Mouse (Mus musculus): ENCODE results near the gene Tmem190. TPM values are rescaled to one million over a fixed set of nuclear protein-coding genes. Genes with fewer than 3 reads are reported as not detected.

Gene Tmem190
- total and polyA plus RNA-seq, 3 experiments: not detected

- no peaks in the 10 kb centered on the region for H3K9me3 ChIP-seq (replicated peaks; ENCODE audit: low read length)
- H3K27ac ChIP-seq (ENCODE audit: insufficient read depth, low read depth): no peak overlapping the region
- peak; percentile 68 for DNase-seq (ENCODE audit: extremely low read depth)
- peaks cover 25 to 44% of the 10 kb centered on the region in 2 experiments for H3K36me3 ChIP-seq (replicated peaks in 1 of 2; ENCODE audit: control insufficient read depth in 1 of 2, insufficient read depth in 1 of 2, low read length in 1 of 2)
- in situ Hi-C loops (cut with MboI; ENCODE audit: low pct_ligation_motif_present, low pct_unique_long_range_greater_than_20kb, low sequenced_read_pairs) (no loop called here), dilution Hi-C loops (cut with MboI; ENCODE audit: extremely low pct_ligation_motif_present, extremely low pct_unique_long_range_greater_than_20kb, low sequenced_read_pairs) (no loop called here)
- no peaks in the 10 kb centered on the region for H3K27me3 ChIP-seq (replicated peaks)
- peak overlapping the region; percentile 94 for H3K4me2 ChIP-seq (ENCODE audit: insufficient read depth, low read depth, poor library complexity, severe bottlenecking)
- H3K79me2 ChIP-seq (replicated peaks; ENCODE audit: control insufficient read depth, extremely low read depth, insufficient read depth, poor library complexity, severe bottlenecking): no peaks in the 10 kb centered on the region
- H3K9ac ChIP-seq (ENCODE audit: insufficient read depth, low read depth): peak overlapping the region; percentile 85
- peak overlapping the region; percentile 87 to 98 (median 88) for H3K4me3 ChIP-seq (replicated peaks in 1 of 3; ENCODE audit: low read depth in 2 of 3, low read length in 2 of 3, poor library complexity in 1 of 3)
- peaks cover 5 to 24% of the 10 kb centered on the region in 2 experiments; a peak in 3 of 4 replicates for H3K4me1 ChIP-seq (ENCODE audit: control insufficient read depth in 1 of 2, insufficient read depth in 2 of 2)
- no peak for TF ChIP-seq ZC3H11A (IDR thresholded peaks at IDR 0.05; ENCODE audit: low read depth, low read length)
- no peak for TF ChIP-seq JUN (IDR thresholded peaks at IDR 0.05; ENCODE audit: insufficient read depth, low read depth, low read length)
- peak; percentile 75 for TF ChIP-seq ZMIZ1 (IDR thresholded peaks at IDR 0.05; ENCODE audit: low read depth, low read length)
- TF ChIP-seq POLR2AphosphoS2 (IDR thresholded peaks at IDR 0.05; ENCODE audit: low read depth, low read length): 0 out of 2 replicates have a peak, but pooled peaks have one; percentile 31
- peak; percentile 29; the same call in 1 of the 2 replicates for TF ChIP-seq IRF4 (IDR thresholded peaks at IDR 0.05; ENCODE audit: low read depth, low read length)
- peak; percentile 58 for TF ChIP-seq NELFE (IDR thresholded peaks at IDR 0.05; ENCODE audit: low read depth, low read length)
- peak; percentile 50; the same call in 1 of the 2 replicates for TF ChIP-seq SIN3A (IDR thresholded peaks at IDR 0.05; ENCODE audit: low read length)
- TF ChIP-seq MAZ (IDR thresholded peaks at IDR 0.05; ENCODE audit: low read depth, low read length): peak; percentile 41; the same call in 1 of the 2 replicates
- TF ChIP-seq NRF1 (IDR thresholded peaks at IDR 0.05; ENCODE audit: low read depth, low read length): 0 out of 2 replicates have a peak, but pooled peaks have one; percentile 22
- TF ChIP-seq MXI1 (IDR thresholded peaks at IDR 0.05; ENCODE audit: low read depth, low read length): 0 out of 2 replicates have a peak, but pooled peaks have one; percentile 32
- TF ChIP-seq POLR2A (IDR thresholded peaks at IDR 0.05; ENCODE audit: low read depth, low read length): peak; percentile 55
- no peak for TF ChIP-seq USF1 (IDR thresholded peaks at IDR 0.05; ENCODE audit: low read depth, low read length)
These were observed 41.6 kb upstream of the Tmem190 start for GRCm38 (mm10) chr7:4741151-4741550.

DNA sequence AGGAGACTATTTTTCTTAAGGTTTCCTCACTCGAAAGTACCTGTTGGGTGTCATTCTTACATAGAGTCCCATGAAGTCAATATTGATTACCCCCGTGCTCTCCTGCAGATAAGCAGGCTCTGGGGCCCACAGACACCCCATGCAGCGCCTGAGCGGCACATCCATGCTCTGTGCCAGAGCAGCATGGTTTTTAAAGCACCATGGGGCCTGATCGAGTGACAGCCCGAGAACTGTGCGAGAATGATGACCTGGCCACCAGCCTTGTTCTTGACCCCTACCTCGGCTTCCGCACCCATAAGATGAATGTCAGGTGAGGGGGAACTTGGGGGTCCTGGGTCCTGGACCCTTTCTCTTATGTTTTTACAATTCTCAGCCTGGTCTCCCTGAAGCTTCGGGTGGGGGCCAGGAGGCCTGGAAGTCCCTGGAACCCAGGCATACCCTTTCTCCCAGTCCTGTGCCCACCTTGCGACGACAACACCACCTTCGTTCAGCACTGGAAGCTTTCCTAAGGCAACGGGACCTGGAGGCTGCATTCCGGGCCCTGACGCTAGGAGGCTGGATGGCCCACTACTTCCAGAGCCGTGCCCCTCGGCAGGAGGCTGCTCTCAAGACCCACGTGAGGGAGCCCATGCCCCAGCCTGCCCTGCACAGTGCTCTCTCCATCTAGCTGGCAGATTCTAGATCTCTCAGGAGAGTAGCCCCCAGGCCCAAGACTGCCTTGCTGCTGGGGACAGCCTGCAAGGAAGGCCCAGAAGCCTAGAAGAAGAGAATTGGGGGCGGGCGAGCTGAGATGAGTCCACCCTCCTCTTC lies 40.9 kb upstream of the Tmem190 start:
- no peak overlapping the region; the same call in 1 of the 2 replicates for H3K4me2 ChIP-seq (ENCODE audit: insufficient read depth, low read depth, poor library complexity, severe bottlenecking)
- peak overlapping the region in 2 of 3 experiments; percentile 87 to 98 for H3K4me3 ChIP-seq (replicated peaks in 1 of 3; ENCODE audit: low read depth in 2 of 3, low read length in 2 of 3, poor library complexity in 1 of 3)
- peaks cover 31 to 52% of the 10 kb centered on the region in 2 experiments for H3K36me3 ChIP-seq (replicated peaks in 1 of 2; ENCODE audit: control insufficient read depth in 1 of 2, insufficient read depth in 1 of 2, low read length in 1 of 2)
- H3K27ac ChIP-seq (ENCODE audit: insufficient read depth, low read depth): no peak overlapping the region
- no peaks in the 10 kb centered on the region for H3K27me3 ChIP-seq (replicated peaks)
- no peaks in the 10 kb centered on the region for H3K79me2 ChIP-seq (replicated peaks; ENCODE audit: control insufficient read depth, extremely low read depth, insufficient read depth, poor library complexity, severe bottlenecking)
- no peak for TF ChIP-seq SMC3 (IDR thresholded peaks at IDR 0.05; ENCODE audit: low read depth, low read length)
- no peak for TF ChIP-seq CTCF (conservative IDR thresholded peaks at IDR 0.05 in 1 of 2, IDR thresholded peaks at IDR 0.05 in 1 of 2; ENCODE audit: low read depth in 2 of 2, low read length in 2 of 2)
- TF ChIP-seq RCOR1 (conservative IDR thresholded peaks at IDR 0.05; ENCODE audit: low read depth, low read length): no peak
- no peak for TF ChIP-seq MYC (IDR thresholded peaks at IDR 0.05; ENCODE audit: low read depth, low read length)
- TF ChIP-seq USF1 (IDR thresholded peaks at IDR 0.05; ENCODE audit: low read depth, low read length): no peak
- TF ChIP-seq POLR2A (IDR thresholded peaks at IDR 0.05; ENCODE audit: low read depth, low read length): no peak
- no peak for TF ChIP-seq E2F4 (IDR thresholded peaks at IDR 0.05; ENCODE audit: insufficient replicate concordance, low read depth, low read length)
- no peak for TF ChIP-seq KAT2A (IDR thresholded peaks at IDR 0.05; ENCODE audit: insufficient replicate concordance, low read length)
- no peak for TF ChIP-seq USF2 (conservative IDR thresholded peaks at IDR 0.05; ENCODE audit: low read depth, low read length)
- no peak for TF ChIP-seq MAFK (IDR thresholded peaks at IDR 0.05; ENCODE audit: insufficient replicate concordance, low read length)
- no peak for TF ChIP-seq EP300 (IDR thresholded peaks at IDR 0.05; ENCODE audit: low read length)
- TF ChIP-seq HCFC1 (IDR thresholded peaks at IDR 0.05; ENCODE audit: low read depth, low read length): no peak
- no peak for TF ChIP-seq MAZ (IDR thresholded peaks at IDR 0.05; ENCODE audit: low read depth, low read length)
- TF ChIP-seq ZNF384 (IDR thresholded peaks at IDR 0.05; ENCODE audit: low read depth, low read length): no peak
- no peak for TF ChIP-seq MEF2A (IDR thresholded peaks at IDR 0.05; ENCODE audit: borderline replicate concordance, low read depth, low read length)
- no peaks in the 10 kb centered on the region for H3K9me3 ChIP-seq (replicated peaks; ENCODE audit: low read length)
- dilution Hi-C loops (cut with MboI; ENCODE audit: extremely low pct_ligation_motif_present, extremely low pct_unique_long_range_greater_than_20kb, low sequenced_read_pairs): no loop called here
- H3K9ac ChIP-seq (ENCODE audit: insufficient read depth, low read depth): peak overlapping the region; percentile 85; the same call in 1 of the 2 replicates
- no peak for DNase-seq (ENCODE audit: extremely low read depth)
- in situ Hi-C loops (cut with MboI; ENCODE audit: low pct_ligation_motif_present, low pct_unique_long_range_greater_than_20kb, low sequenced_read_pairs): no loop called here
- peaks cover 5 to 24% of the 10 kb centered on the region in 2 experiments; a peak in 3 of 4 replicates for H3K4me1 ChIP-seq (ENCODE audit: control insufficient read depth in 1 of 2, insufficient read depth in 2 of 2)

Measured in CH12.LX (cell line).